Mouse (Mus musculus) embryonic fibroblast, embryonic 13.5 days (primary cell): Measurements from ENCODE around the gene Usp20.

ENCODE experiments used
- CTCF ChIP-seq: IDR thresholded peaks from 2 replicates; pipeline ENCODE4 v1.5.1; 2011; ENCODE audit warnings: mild to moderate bottlenecking, control low read depth, low read length, moderate library complexity, borderline replicate concordance; ENCODE audit not compliant: insufficient read depth
- POLR2A ChIP-seq: IDR thresholded peaks from 2 replicates; pipeline ENCODE4 v1.6.1; 2011; ENCODE audit warnings: low read depth, mild to moderate bottlenecking, control low read depth, low read length, moderate library complexity

DNA sequence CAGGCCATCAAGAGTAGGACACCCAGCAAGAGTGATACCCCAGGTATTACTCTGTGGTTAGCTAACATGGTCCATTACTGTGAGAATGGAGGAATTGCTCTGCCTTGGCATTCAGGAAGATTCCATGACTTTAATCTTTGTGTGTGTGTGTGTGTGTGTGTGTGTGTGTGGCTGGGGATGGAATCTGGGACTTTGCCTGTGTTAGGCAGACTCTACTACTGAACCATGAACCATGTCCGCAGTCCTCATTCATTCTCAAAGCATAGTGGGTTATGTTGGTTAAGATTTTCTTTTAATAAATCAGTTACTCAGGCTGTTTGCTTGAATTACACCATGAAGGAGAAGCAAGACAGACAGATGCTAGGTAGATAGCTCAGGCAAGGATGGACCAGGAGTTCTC is 61.8 kb downstream of the Usp20 start:
- TF ChIP-seq CTCF (no peak), POLR2A (no peak)
